In the genomic region with DNA sequence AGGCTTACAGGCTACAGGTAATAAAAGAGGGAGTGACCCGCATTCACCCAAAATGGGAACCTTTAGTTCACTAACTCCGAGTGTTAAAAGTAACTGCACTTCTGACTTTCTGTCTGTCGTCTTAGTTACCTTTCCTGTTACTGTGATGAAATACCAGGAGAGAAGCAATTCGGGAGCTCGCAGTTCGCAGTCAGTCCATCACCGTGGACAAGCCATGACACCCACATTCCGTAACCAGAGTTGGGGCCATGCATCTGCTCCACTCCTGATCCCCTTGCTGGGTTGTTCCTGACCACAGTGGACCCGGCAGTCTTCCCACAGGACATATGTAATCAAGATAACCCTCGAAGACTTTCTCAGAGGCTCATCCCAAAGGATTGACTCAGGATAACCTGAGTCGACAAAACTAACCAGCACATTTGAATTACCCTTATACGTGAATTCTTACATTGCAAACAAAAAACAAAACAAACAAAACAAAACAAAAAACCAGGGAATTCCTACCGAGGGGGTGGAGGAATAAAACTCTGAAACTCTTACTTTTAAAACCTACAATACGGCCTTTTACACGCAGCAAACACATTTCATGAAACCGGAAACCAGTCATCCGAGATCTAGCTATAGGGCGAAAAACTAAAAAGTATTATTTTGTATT, we compare ENCODE assay signal across 8 mouse cellular contexts. TPM values are rescaled to one million over a fixed set of nuclear protein-coding genes. Genes with fewer than 3 reads are reported as not detected.
A peak's percentile ranks its signal among the peaks of the same experiment; 100 is the strongest.
DNase-seq lines count a peak whose midpoint lies in the region; ATAC-seq and TF ChIP-seq lines count a peak whose summit lies in the region.

No protein-coding gene starts in this region.

- peak overlapping the region; percentile 98 for H3K27ac ChIP-seq in embryonic facial prominence, embryonic 15.5 days (replicated peaks)
- H3K27ac ChIP-seq in intestine, embryonic 15.5 days, result peak overlapping the region; percentile 94
- peak overlapping the region; percentile 90 for H3K27ac ChIP-seq in midbrain, embryonic 14.5 days (replicated peaks; ENCODE audit: low read depth, low read length)

- DNase-seq in lung, adult 2 months, result no peak
- DNase-seq in lung, postnatal 10 days, result no peak
- DNase-seq in midbrain, embryonic 14.5 days, result no peak
- DNase-seq in urinary bladder, postnatal 10 days (ENCODE audit: low spot score), result no peak
- DNase-seq in right cerebral cortex, postnatal 14 days, result no peak
- DNase-seq in adrenal gland, postnatal 4 days (ENCODE audit: low spot score in 2 of 2), result no peak

- peak overlapping the region; percentile 53 for H3K4me2 ChIP-seq in embryonic facial prominence, embryonic 15.5 days (replicated peaks)
- H3K4me2 ChIP-seq in intestine, embryonic 15.5 days (replicated peaks), result peak overlapping the region; percentile 52
- peak overlapping the region; percentile 62 for H3K4me2 ChIP-seq in midbrain, embryonic 14.5 days (ENCODE audit: low read length)

- no peak for TF ChIP-seq CTCF in lung, adult 2 months (IDR thresholded peaks at IDR 0.05; ENCODE audit: insufficient read depth, low read length)

- H3K4me1 ChIP-seq in lung, adult 2 months (ENCODE audit: control insufficient read depth, insufficient read depth, low read length), result peaks cover 8% of the 10 kb centered on the region
- peaks cover 9% of the 10 kb centered on the region for H3K4me1 ChIP-seq in embryonic facial prominence, embryonic 15.5 days
- H3K4me1 ChIP-seq in intestine, embryonic 15.5 days (replicated peaks), result peaks cover 8% of the 10 kb centered on the region
- H3K4me1 ChIP-seq in midbrain, embryonic 14.5 days (ENCODE audit: control insufficient read depth, insufficient read depth, low read length), result no peaks in the 10 kb centered on the region

- no peaks in the 10 kb centered on the region for H3K27me3 ChIP-seq in embryonic facial prominence, embryonic 15.5 days
- no peaks in the 10 kb centered on the region for H3K27me3 ChIP-seq in intestine, embryonic 15.5 days (replicated peaks)
- no peaks in the 10 kb centered on the region for H3K27me3 ChIP-seq in midbrain, embryonic 14.5 days (ENCODE audit: control insufficient read depth, insufficient read depth, low read length)

- H3K36me3 ChIP-seq in embryonic facial prominence, embryonic 15.5 days, result no peaks in the 10 kb centered on the region
- H3K36me3 ChIP-seq in intestine, embryonic 15.5 days, result no peaks in the 10 kb centered on the region
- no peaks in the 10 kb centered on the region for H3K36me3 ChIP-seq in midbrain, embryonic 14.5 days (ENCODE audit: control insufficient read depth, insufficient read depth, low read length)

- no peaks in the 10 kb centered on the region for H3K9me3 ChIP-seq in embryonic facial prominence, embryonic 15.5 days (replicated peaks)
- no peaks in the 10 kb centered on the region for H3K9me3 ChIP-seq in intestine, embryonic 15.5 days
- H3K9me3 ChIP-seq in midbrain, embryonic 14.5 days (ENCODE audit: control insufficient read depth, low read length), result no peaks in the 10 kb centered on the region

- H3K4me3 ChIP-seq in lung, adult 2 months (replicated peaks; ENCODE audit: extremely low read depth, low read depth, low read length), result peak overlapping the region; percentile 81
- peak overlapping the region; percentile 60 for H3K4me3 ChIP-seq in embryonic facial prominence, embryonic 15.5 days (replicated peaks)
- H3K4me3 ChIP-seq in intestine, embryonic 15.5 days (replicated peaks), result peak overlapping the region; percentile 50
- H3K4me3 ChIP-seq in midbrain, embryonic 14.5 days (replicated peaks; ENCODE audit: low read depth, low read length), result peak overlapping the region; percentile 63

- ATAC-seq in embryonic facial prominence, embryonic 15.5 days (ENCODE audit: insufficient number of reproducible peaks, low FRiP score, low TSS enrichment, low read depth), result no peak
- ATAC-seq in intestine, embryonic 15.5 days, result no peak
- no peak for ATAC-seq in midbrain, embryonic 14.5 days (ENCODE audit: low FRiP score, low TSS enrichment)

- 20% methylated on average over 18 of the region's 18 CpGs for WGBS in lung, adult 2 months
- WGBS in embryonic facial prominence, embryonic 15.5 days, result 21% methylated on average over 18 of the region's 18 CpGs
- 22% methylated on average over 18 of the region's 18 CpGs for WGBS in intestine, embryonic 15.5 days
- WGBS in midbrain, embryonic 14.5 days, result 46% methylated on average over 18 of the region's 18 CpGs

- peak overlapping the region; percentile 67 for H3K9ac ChIP-seq in embryonic facial prominence, embryonic 15.5 days
- peak overlapping the region; percentile 64 for H3K9ac ChIP-seq in intestine, embryonic 15.5 days
- peak overlapping the region; percentile 72 for H3K9ac ChIP-seq in midbrain, embryonic 14.5 days (replicated peaks; ENCODE audit: low read length)

- TF ChIP-seq POLR2A in lung, adult 2 months (IDR thresholded peaks at IDR 0.05; ENCODE audit: borderline replicate concordance, extremely low read depth, low read depth, low read length), result peak; percentile 34; the same call in 1 of the 2 replicates

RNA-seq across cellular contexts. Expression of gene Kpna2, which starts 12.5 kb away (rescaled TPM):
- polyA plus RNA-seq in lung, adult 2 months (2012; rRNA removed), result 3.0 and 13.6 TPM in 2 replicates
- polyA plus RNA-seq in embryonic facial prominence, embryonic 15.5 days (2015; fragmentation: Nextera tagmentation; extraction: Ambion mirVana), result 244 and 280 TPM in 2 replicates
- polyA plus RNA-seq in intestine, embryonic 15.5 days (2015; fragmentation: Nextera tagmentation; extraction: Ambion mirVana), result 357 and 384 TPM in 2 replicates
- 127 and 206 TPM in 2 replicates for polyA plus RNA-seq in midbrain, embryonic 14.5 days (2014; fragmentation: Nextera tagmentation; extraction: Ambion mirVana)
- total RNA-seq in adrenal gland, postnatal 4 days (2021), result 10 to 100 TPM; 52.5 to 54.6 TPM

RNA-seq across cellular contexts. Expression of gene 1810010H24Rik, which starts 13.7 kb away (rescaled TPM):
- polyA plus RNA-seq in lung, adult 2 months (2012; rRNA removed), result 39.7 and 53.1 TPM in 2 replicates
- polyA plus RNA-seq in embryonic facial prominence, embryonic 15.5 days (2015; fragmentation: Nextera tagmentation; extraction: Ambion mirVana), result 4.7 and 5.0 TPM in 2 replicates
- 2.6 and 3.0 TPM in 2 replicates for polyA plus RNA-seq in intestine, embryonic 15.5 days (2015; fragmentation: Nextera tagmentation; extraction: Ambion mirVana)
- 9.6 and 11.1 TPM in 2 replicates for polyA plus RNA-seq in midbrain, embryonic 14.5 days (2014; fragmentation: Nextera tagmentation; extraction: Ambion mirVana)
- 1 to 10 TPM; 3.2 to 6.3 TPM for total RNA-seq in adrenal gland, postnatal 4 days (2021)
